Mouse (Mus musculus): Measurements from ENCODE around the gene Pold2. TPM values are rescaled to one million over a fixed set of nuclear protein-coding genes. Genes with fewer than 3 reads are reported as not detected.
A peak's percentile ranks its signal among the peaks of the same experiment; 100 is the strongest.

Pold2 gene
- polyA plus RNA-seq, 1 experiment from 2014 or later: 155 TPM

DNA sequence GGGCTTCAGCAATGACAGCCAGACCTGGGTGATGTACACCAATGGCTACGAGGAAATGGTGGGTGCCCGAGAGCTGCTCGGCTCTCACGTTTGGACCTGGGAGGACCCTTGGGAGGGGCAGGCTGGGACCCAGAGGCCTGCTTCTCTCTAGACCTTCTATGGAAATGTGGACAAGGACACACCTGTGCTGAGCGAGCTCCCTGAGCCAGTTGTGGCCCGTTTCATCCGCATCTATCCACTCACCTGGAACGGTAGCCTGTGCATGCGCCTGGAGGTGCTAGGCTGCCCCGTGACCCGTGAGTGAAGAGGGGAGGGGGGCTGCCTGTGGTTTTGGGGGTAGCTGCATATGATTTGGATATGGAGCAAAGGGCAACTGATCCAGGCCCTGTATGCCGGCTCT is 9.8 kb downstream of the Pold2 start:
- Histone ChIP-seq H3K4me2 (replicated peaks; ENCODE audit: low read depth, low read length) (no peak overlapping the region), H3K9ac (replicated peaks; ENCODE audit: low read length) (no peak overlapping the region), H3K4me3 (ENCODE audit: low read length) (no peak overlapping the region), H3K9me3 (ENCODE audit: low read length) (no peaks in the 10 kb centered on the region), H3K27me3 (ENCODE audit: insufficient read depth, low read length) (no peaks in the 10 kb centered on the region), H3K36me3 (ENCODE audit: insufficient read depth, low read length) (peaks cover 35% of the 10 kb centered on the region), H3K4me1 (ENCODE audit: insufficient read depth, low read length) (peaks cover 9% of the 10 kb centered on the region), H3K27ac (ENCODE audit: low read length) (no peak overlapping the region)
- peak; percentile 17; the same call in 1 of the 2 replicates for ATAC-seq (ENCODE audit: low FRiP score, low TSS enrichment)
- WGBS: 73% methylated on average over 12 of the region's 12 CpGs

DNA sequence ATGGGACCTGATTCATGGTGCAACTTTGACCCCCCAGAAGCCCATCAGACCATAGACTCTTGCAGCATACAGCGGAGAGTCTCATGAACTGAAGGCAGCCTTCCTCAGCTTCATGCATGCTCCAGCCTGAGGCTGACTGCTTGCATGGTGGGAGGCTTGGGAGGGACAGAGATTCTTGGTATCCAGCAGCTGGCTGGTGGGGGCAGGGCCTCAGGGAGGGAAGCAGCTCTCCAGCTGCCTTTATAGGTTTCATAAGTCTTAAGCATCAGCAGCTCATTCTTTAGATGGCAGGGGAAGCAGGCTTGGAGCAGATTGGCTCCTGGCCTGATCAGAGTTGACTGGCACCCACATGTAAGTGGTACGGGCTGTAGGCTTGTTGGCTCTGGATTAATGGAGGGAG is 10.9 kb downstream of the Pold2 start:
- H3K27me3 ChIP-seq (ENCODE audit: insufficient read depth, low read length): no peaks in the 10 kb centered on the region
- H3K4me3 ChIP-seq (ENCODE audit: low read length): no peak overlapping the region
- H3K36me3 ChIP-seq (ENCODE audit: insufficient read depth, low read length): peaks cover 23% of the 10 kb centered on the region
- 0 out of 2 replicates have a peak, but pooled peaks have one; percentile 12 for ATAC-seq (ENCODE audit: low FRiP score, low TSS enrichment)
- no peaks in the 10 kb centered on the region for H3K9me3 ChIP-seq (ENCODE audit: low read length)
- no peak overlapping the region; the same call in 1 of the 2 replicates for H3K27ac ChIP-seq (ENCODE audit: low read length)
- 73% methylated on average over 2 of the region's 2 CpGs for WGBS
- H3K9ac ChIP-seq (replicated peaks; ENCODE audit: low read length): no peak overlapping the region
- no peak overlapping the region for H3K4me2 ChIP-seq (replicated peaks; ENCODE audit: low read depth, low read length)
- peaks cover 20% of the 10 kb centered on the region for H3K4me1 ChIP-seq (ENCODE audit: insufficient read depth, low read length)

DNA sequence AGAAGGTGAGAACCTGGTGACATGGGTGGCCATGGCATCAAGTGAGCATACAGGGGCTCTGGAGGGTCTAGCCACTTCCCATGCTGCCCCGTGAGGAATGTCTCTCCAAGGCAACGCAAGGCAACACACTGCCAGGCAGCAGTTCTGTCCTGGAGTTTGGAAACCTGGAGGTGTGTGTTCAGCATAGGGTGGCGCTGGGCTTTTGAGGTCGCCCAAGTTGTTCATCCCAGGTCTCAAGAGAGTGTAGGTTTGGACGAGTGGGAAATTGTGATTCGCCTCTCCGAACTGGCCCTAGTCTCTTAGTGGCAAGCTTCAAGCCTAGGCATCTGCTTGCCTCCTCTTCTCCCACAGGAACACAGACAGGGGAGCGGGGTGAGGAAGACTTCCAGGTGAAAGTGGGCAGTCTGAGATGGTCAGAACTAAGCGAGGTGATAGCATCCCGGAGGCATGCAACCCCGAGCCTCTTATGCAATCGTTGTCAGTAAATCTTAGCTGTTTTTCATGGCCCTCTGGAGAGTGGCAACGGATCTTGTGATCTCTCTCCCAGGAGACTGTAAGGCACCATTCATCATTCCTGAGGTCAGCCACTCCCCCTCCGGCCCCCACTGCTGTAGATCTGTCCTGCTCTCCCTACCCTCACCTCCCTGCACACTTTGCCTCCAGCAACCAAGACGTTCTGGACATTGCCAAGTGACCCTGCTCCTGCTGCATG is 15.5 kb downstream of the Pold2 start:
- H3K9me3 ChIP-seq (ENCODE audit: low read length): peaks cover 4% of the 10 kb centered on the region; the same call in 1 of the 2 replicates
- H3K4me1 ChIP-seq (ENCODE audit: insufficient read depth, low read length): peaks cover 32% of the 10 kb centered on the region
- H3K4me2 ChIP-seq (replicated peaks; ENCODE audit: low read depth, low read length): peak overlapping the region; percentile 78
- H3K4me3 ChIP-seq (ENCODE audit: low read length): peak overlapping the region; percentile 52
- WGBS: 6% methylated on average over 15 of the region's 15 CpGs
- peak; percentile 50 for ATAC-seq (ENCODE audit: low FRiP score, low TSS enrichment)
- no peaks in the 10 kb centered on the region for H3K27me3 ChIP-seq (ENCODE audit: insufficient read depth, low read length)
- peak overlapping the region; percentile 23 for H3K27ac ChIP-seq (ENCODE audit: low read length)
- H3K9ac ChIP-seq (replicated peaks; ENCODE audit: low read length): peak overlapping the region; percentile 74
- H3K36me3 ChIP-seq (ENCODE audit: insufficient read depth, low read length): no peaks in the 10 kb centered on the region

DNA sequence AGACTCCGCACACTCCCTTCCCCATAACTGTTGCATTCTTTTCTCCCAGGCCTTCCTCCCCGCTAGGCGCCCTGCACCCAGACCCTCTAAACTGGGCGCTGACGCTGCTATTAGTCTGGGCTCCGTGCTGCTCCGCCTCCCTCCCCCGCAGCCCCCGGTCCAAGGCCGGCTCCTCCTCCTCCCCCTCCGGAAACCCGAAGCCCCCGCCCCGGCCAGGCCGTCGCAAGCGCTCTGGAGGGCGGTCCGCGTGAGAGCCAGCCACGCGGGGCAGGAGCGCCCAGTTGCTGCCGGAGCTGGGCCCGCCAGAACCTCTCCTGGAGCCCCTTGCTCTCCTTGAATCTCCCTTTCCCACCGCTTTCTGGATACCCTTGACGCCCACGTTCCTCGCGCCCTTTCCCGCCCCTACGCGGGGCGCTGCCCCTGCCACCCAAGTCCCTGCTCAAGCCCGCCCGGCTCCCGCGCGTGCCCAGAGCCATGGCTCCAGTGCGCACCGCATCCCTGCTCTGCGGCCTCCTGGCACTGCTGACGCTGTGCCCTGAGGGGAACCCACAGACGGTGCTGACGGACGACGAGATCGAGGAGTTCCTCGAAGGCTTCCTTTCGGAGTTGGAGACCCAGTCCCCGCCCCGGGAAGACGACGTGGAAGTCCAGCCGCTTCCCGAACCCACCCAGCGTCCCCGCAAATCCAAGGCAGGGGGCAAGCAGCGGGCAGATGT is 16.3 kb downstream of the Pold2 start, which contains the start of gene Aebp1:
Gene Aebp1 (plus strand): TSS at position 270 of the 716 bp plus-strand sequence.
- 2% methylated on average over 57 of the region's 59 CpGs for WGBS
- peak within 1 kb of the TSS; percentile 78 for H3K4me2 ChIP-seq (replicated peaks; ENCODE audit: low read depth, low read length)
- peaks cover 4% of the 10 kb centered on the region; the same call in 1 of the 2 replicates for H3K9me3 ChIP-seq (ENCODE audit: low read length)
- H3K4me1 ChIP-seq (ENCODE audit: insufficient read depth, low read length): peaks cover 26% of the 10 kb centered on the region
- peak within 1 kb of the TSS; percentile 23 for H3K27ac ChIP-seq (ENCODE audit: low read length)
- peak within 1 kb of the TSS; percentile 52 for H3K4me3 ChIP-seq (ENCODE audit: low read length)
- peak within 1 kb of the TSS; percentile 74 for H3K9ac ChIP-seq (replicated peaks; ENCODE audit: low read length)
- no peaks in the 10 kb centered on the region for H3K27me3 ChIP-seq (ENCODE audit: insufficient read depth, low read length)
- no peaks in the 10 kb centered on the region for H3K36me3 ChIP-seq (ENCODE audit: insufficient read depth, low read length)
- peak; percentile 67 for ATAC-seq (ENCODE audit: low FRiP score, low TSS enrichment)

- no peak overlapping the region for H3K4me3 ChIP-seq (ENCODE audit: low read length)
- no peak for ATAC-seq (ENCODE audit: low FRiP score, low TSS enrichment)
- no peak overlapping the region for H3K9ac ChIP-seq (replicated peaks; ENCODE audit: low read length)
- WGBS: 68% methylated on average over 6 of the region's 6 CpGs
- H3K27me3 ChIP-seq (ENCODE audit: insufficient read depth, low read length): no peaks in the 10 kb centered on the region
- no peak overlapping the region for H3K27ac ChIP-seq (ENCODE audit: low read length)
- H3K36me3 ChIP-seq (ENCODE audit: insufficient read depth, low read length): no peaks in the 10 kb centered on the region
- peaks cover 24% of the 10 kb centered on the region for H3K4me1 ChIP-seq (ENCODE audit: insufficient read depth, low read length)
- no peak overlapping the region for H3K4me2 ChIP-seq (replicated peaks; ENCODE audit: low read depth, low read length)
- peaks cover 4% of the 10 kb centered on the region; the same call in 1 of the 2 replicates for H3K9me3 ChIP-seq (ENCODE audit: low read length)
Measured at GRCm38 (mm10) chr11:5860639-5861038, 17.5 kb downstream of the Pold2 start.

GRCm38 (mm10) chr11:5859883-5860550 is 18.1 kb downstream of the Pold2 start:
- Histone ChIP-seq H3K27me3 (ENCODE audit: insufficient read depth, low read length) (no peaks in the 10 kb centered on the region), H3K27ac (ENCODE audit: low read length) (no peak overlapping the region), H3K4me1 (ENCODE audit: insufficient read depth, low read length) (peaks cover 24% of the 10 kb centered on the region), H3K4me3 (ENCODE audit: low read length) (no peak overlapping the region), H3K9ac (replicated peaks; ENCODE audit: low read length) (no peak overlapping the region), H3K36me3 (ENCODE audit: insufficient read depth, low read length) (no peaks in the 10 kb centered on the region), H3K9me3 (ENCODE audit: low read length) (peaks cover 4% of the 10 kb centered on the region; the same call in 1 of the 2 replicates), H3K4me2 (replicated peaks; ENCODE audit: low read depth, low read length) (no peak overlapping the region)
- no peak for ATAC-seq (ENCODE audit: low FRiP score, low TSS enrichment)
- WGBS: 78% methylated on average over 13 of the region's 13 CpGs

- 85% methylated on average over 1 of the region's 1 CpGs for WGBS
- no peak overlapping the region for H3K4me3 ChIP-seq (ENCODE audit: low read length)
- ATAC-seq (ENCODE audit: low FRiP score, low TSS enrichment): no peak
- H3K27ac ChIP-seq (ENCODE audit: low read length): no peak overlapping the region
- H3K9me3 ChIP-seq (ENCODE audit: low read length): peaks cover 4% of the 10 kb centered on the region; the same call in 1 of the 2 replicates
- H3K9ac ChIP-seq (replicated peaks; ENCODE audit: low read length): no peak overlapping the region
- no peaks in the 10 kb centered on the region for H3K27me3 ChIP-seq (ENCODE audit: insufficient read depth, low read length)
- H3K4me2 ChIP-seq (replicated peaks; ENCODE audit: low read depth, low read length): no peak overlapping the region
- H3K4me1 ChIP-seq (ENCODE audit: insufficient read depth, low read length): peaks cover 24% of the 10 kb centered on the region
- H3K36me3 ChIP-seq (ENCODE audit: insufficient read depth, low read length): no peaks in the 10 kb centered on the region
Measured at GRCm38 (mm10) chr11:5858723-5859122, 19.4 kb downstream of the Pold2 start.

DNA sequence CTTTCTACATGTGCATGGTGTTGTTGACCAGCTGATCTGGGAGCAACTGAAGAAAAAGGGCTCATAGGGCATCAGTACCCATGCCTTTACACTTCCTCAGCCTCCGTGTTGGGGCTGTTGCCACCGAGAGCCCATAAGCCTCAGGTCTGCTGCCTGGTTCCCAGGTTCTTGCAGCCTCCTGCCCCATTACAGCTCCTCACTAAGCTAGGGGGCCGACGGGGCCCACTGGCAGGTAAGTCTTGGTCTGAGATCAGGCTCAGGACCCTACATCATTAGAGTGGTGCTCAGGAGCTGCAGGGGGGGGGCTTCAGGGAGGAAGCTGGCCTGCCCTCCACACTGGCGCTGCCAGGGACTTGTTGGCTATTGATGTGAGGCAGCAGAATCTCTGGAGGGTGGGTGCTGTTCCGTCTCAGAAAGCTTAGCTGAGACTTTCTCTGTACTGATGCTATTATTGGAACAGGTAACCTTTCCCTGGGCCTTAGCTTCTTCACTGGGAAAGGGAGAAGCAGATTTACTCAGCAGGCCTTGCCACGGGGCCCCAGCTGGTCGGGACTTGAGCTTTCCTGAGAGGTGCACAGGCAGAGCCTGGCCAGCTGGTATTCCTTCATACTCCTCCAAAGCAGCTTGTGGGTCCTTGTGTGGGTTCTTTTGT is 21.5 kb downstream of the Pold2 start:
- Histone ChIP-seq H3K36me3 (ENCODE audit: insufficient read depth, low read length) (no peaks in the 10 kb centered on the region), H3K4me1 (ENCODE audit: insufficient read depth, low read length) (peaks cover 17% of the 10 kb centered on the region), H3K4me3 (ENCODE audit: low read length) (no peak overlapping the region), H3K4me2 (replicated peaks; ENCODE audit: low read depth, low read length) (no peak overlapping the region), H3K9me3 (ENCODE audit: low read length) (peaks cover 4% of the 10 kb centered on the region; the same call in 1 of the 2 replicates), H3K9ac (replicated peaks; ENCODE audit: low read length) (no peak overlapping the region), H3K27me3 (ENCODE audit: insufficient read depth, low read length) (no peaks in the 10 kb centered on the region), H3K27ac (ENCODE audit: low read length) (no peak overlapping the region)
- ATAC-seq (ENCODE audit: low FRiP score, low TSS enrichment): no peak
- 78% methylated on average over 8 of the region's 8 CpGs for WGBS

DNA sequence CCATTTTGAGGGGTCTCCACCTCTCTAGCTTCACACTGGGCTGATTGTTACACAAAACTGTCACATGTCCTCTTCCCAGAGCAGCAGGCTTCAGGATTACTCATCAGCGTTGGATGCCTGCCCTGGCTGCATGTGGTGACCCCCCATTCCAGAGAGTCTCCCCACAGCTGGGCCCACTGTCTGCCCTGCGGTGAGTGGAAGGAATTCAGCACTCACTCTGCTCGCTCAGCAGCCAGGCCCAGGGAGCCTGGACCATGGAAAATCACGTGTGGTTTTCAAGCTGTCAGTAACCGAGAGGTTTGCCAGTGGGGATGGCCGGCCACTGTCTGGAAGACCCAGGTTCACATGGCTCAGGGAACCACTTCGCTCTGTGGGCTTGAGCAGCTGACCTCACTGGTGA is 22.2 kb downstream of the Pold2 start:
- Histone ChIP-seq H3K4me2 (replicated peaks; ENCODE audit: low read depth, low read length) (no peak overlapping the region), H3K9me3 (ENCODE audit: low read length) (peaks cover 4% of the 10 kb centered on the region; the same call in 1 of the 2 replicates), H3K4me1 (ENCODE audit: insufficient read depth, low read length) (peaks cover 16% of the 10 kb centered on the region), H3K36me3 (ENCODE audit: insufficient read depth, low read length) (no peaks in the 10 kb centered on the region), H3K9ac (replicated peaks; ENCODE audit: low read length) (peak overlapping the region; percentile 7; the same call in 1 of the 2 replicates), H3K27ac (ENCODE audit: low read length) (no peak overlapping the region), H3K4me3 (ENCODE audit: low read length) (no peak overlapping the region), H3K27me3 (ENCODE audit: insufficient read depth, low read length) (no peaks in the 10 kb centered on the region)
- ATAC-seq (ENCODE audit: low FRiP score, low TSS enrichment): no peak
- 45% methylated on average over 7 of the region's 7 CpGs for WGBS

All from kidney, embryonic 16.5 days (tissue).